Mouse (Mus musculus) myocyte (in vitro differentiated cells): Measurements from ENCODE around the gene Btla.

Experiments
- CEBPB ChIP-seq: IDR thresholded peaks from 2 replicates; pipeline ENCODE4 v1.6.1; 2011; ENCODE audit warnings: mild to moderate bottlenecking, moderate library complexity; ENCODE audit not compliant: poor library complexity, insufficient read depth, severe bottlenecking
- E2F4 ChIP-seq: IDR thresholded peaks from one replicate; pipeline ENCODE4 v1.6.1; 2011; ENCODE audit warnings: mild to moderate bottlenecking, control low read depth, moderate library complexity; ENCODE audit not compliant: insufficient read depth
- MAX ChIP-seq: IDR thresholded peaks from one replicate; pipeline ENCODE4 v1.6.1; 2011; ENCODE audit warnings: low read depth, mild to moderate bottlenecking, control low read depth
- MYOD1 ChIP-seq, 3 experiments: IDR thresholded peaks; one replicate each; pipeline ENCODE4 v1.6.1; 2011; ENCODE audit warnings: control low read depth in 2 of 3, low read depth in 2 of 3, mild to moderate bottlenecking in 2 of 3, moderate library complexity in 1 of 3; ENCODE audit not compliant: insufficient read length in 2 of 3, control insufficient read depth in 1 of 3
- MYOG ChIP-seq, 3 experiments: IDR thresholded peaks; one replicate each; pipeline ENCODE4 v1.6.1; 2011; ENCODE audit warnings: control low read depth in 2 of 3, low read depth in 2 of 3, mild to moderate bottlenecking in 2 of 3; ENCODE audit not compliant: insufficient read length in 2 of 3, control insufficient read depth in 1 of 3, insufficient read depth in 1 of 3
- POLR2A ChIP-seq: IDR thresholded peaks from one replicate; pipeline ENCODE4 v1.6.1; 2011; ENCODE audit warnings: low read depth, mild to moderate bottlenecking, control low read depth, moderate library complexity; ENCODE audit not compliant: insufficient read length
- POLR2AphosphoS2 ChIP-seq: IDR thresholded peaks from one replicate; pipeline ENCODE4 v1.6.1; 2011; ENCODE audit warnings: low read depth, control low read depth; ENCODE audit not compliant: insufficient read length
- SRF ChIP-seq: IDR thresholded peaks from one replicate; pipeline ENCODE4 v1.6.1; 2011; ENCODE audit warnings: low read depth; ENCODE audit not compliant: control insufficient read depth, insufficient read length
- TCF12 ChIP-seq: IDR thresholded peaks from one replicate; pipeline ENCODE4 v1.6.1; 2011; ENCODE audit warnings: mild to moderate bottlenecking, control low read depth; ENCODE audit not compliant: poor library complexity, insufficient read depth, severe bottlenecking
- USF1 ChIP-seq: IDR thresholded peaks from one replicate; pipeline ENCODE4 v1.6.1; 2011; ENCODE audit warnings: low read depth, mild to moderate bottlenecking, control low read depth, moderate library complexity

DNA sequence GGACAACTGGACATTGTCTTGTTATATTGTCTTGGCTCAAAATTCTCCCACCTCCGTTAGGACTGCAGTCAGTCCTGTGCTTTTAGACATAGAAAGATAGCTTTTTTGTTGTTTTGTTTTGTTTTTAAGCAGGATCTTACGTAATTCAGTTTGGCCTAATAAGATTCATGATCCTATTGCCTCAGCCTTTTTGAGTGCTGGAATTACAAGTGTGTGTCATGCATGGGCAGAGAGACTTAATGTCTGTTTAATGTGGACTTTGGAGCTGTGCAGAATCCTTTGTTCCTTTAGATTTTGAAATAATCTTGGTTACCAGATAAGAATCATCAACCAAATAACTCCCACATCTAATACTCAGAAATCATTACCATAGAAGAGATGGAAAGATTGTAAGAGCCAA, 45.6 kb upstream of the Btla start:
- TF ChIP-seq USF1 (no peak), MYOG (IDR thresholded peaks at IDR 0.05; ENCODE audit: control insufficient read depth in 1 of 3, insufficient read depth in 1 of 3, insufficient read length in 2 of 3, low read depth in 2 of 3) (no peak), SRF (no peak), POLR2A (no peak), POLR2AphosphoS2 (no peak), CEBPB (no peak), MYOD1 (IDR thresholded peaks at IDR 0.05; ENCODE audit: control insufficient read depth in 1 of 3, insufficient read length in 2 of 3, low read depth in 2 of 3) (no peak), E2F4 (no peak), MAX (no peak), TCF12 (no peak)
